Mouse (Mus musculus) lung, adult 2 months (tissue): ENCODE measurements at regions not wholly inside any gene's neighbourhood (a gene's known extent, or its start where the extent isn't known, plus 50 kb on each side); places are given as distances from the start of the nearest gene placed in this dataset.

Source experiments
- CTCF ChIP-seq: fragments of 200-500 bp; IDR thresholded peaks from 2 replicates; pipeline ENCODE4 v1.5.1; 2011; ENCODE audit warnings: mild to moderate bottlenecking, low read length, control low read depth; ENCODE audit not compliant: insufficient read depth
- POLR2A ChIP-seq: fragments of 200-500 bp; IDR thresholded peaks from 2 replicates; pipeline ENCODE4 v1.6.1; 2011; ENCODE audit warnings: low read depth, mild to moderate bottlenecking, control low read depth, low read length, borderline replicate concordance; ENCODE audit errors: extremely low read depth

GRCm38 (mm10) chr8:112333171-112333570, 236.7 kb upstream of the Cntnap4 start:
- TF ChIP-seq CTCF (no peak), POLR2A (no peak)
